Mouse (Mus musculus): ENCODE measurements at regions not wholly inside any gene's neighbourhood (a gene's known extent, or its start where the extent isn't known, plus 50 kb on each side); places are given as distances from the start of the nearest gene placed in this dataset.

GRCm38 (mm10) chr2:46179741-46180140, 1062.5 kb upstream of the Zeb2 start:
- DNase-seq (ENCODE audit: low read depth, low spot score) = no peak

GRCm38 (mm10) chr2:46168488-46168887, 1051.3 kb upstream of the Zeb2 start:
- no peak for DNase-seq (ENCODE audit: low read depth, low spot score)

DNA sequence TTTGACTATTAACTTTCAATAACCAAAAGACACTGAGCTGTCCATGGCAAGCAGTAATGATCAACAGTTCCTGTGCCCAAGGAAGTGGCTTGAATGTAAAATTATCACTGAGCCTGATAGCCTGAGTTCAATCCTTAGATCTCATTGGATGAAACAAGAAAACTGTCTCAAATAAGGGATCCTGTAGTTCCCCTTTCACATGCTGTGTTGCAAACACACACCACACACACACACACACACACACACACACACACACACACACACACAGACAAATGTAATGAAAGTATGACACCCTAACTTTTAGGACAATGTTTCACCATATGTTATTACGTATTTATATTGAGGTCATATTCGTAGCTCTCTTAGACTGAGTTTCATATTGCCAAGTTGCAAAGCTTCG, 1032.7 kb upstream of the Zeb2 start:
- no peak for DNase-seq (ENCODE audit: low read depth, low spot score)

DNA sequence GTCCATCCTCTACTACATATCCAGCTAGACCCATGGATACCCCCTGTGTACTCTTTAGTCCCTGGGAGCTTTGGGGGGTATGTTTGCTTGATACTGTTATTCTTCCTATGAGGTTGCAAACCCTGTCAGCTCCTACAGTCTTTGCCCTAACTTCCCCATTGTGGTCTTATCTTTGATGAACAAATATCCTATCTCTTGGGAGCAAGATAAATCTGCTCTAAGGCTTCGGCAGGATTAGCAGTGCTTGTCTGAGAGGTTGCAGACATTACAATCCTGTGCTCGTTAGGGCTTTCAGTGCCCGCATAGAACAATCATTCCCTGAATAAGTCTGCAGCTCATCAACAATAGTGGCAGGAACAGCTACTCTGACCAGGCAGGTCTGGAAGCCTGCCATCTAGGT, 1002.7 kb upstream of the Zeb2 start:
- no peak for DNase-seq (ENCODE audit: low read depth, low spot score)

DNA sequence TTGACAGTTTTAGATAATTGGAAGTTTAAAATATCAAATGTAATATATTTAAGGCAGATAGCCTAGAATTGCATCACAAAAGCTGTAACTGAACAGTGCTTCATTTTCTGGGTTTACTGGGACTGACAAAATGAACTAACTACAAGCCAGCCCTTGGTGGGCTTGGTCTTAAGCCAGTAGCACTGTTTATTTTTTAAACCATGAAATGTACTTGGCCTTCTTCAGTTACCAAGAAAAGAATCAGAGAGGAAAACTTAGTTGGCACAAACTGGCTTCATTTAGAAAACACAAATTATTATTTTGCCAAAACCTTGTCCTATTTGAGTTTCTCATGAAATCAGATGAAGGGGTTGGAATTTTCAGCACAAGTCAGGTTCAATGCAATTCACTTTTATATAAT, 989.8 kb upstream of the Zeb2 start:
- no peak for DNase-seq (ENCODE audit: low read depth, low spot score)

DNA sequence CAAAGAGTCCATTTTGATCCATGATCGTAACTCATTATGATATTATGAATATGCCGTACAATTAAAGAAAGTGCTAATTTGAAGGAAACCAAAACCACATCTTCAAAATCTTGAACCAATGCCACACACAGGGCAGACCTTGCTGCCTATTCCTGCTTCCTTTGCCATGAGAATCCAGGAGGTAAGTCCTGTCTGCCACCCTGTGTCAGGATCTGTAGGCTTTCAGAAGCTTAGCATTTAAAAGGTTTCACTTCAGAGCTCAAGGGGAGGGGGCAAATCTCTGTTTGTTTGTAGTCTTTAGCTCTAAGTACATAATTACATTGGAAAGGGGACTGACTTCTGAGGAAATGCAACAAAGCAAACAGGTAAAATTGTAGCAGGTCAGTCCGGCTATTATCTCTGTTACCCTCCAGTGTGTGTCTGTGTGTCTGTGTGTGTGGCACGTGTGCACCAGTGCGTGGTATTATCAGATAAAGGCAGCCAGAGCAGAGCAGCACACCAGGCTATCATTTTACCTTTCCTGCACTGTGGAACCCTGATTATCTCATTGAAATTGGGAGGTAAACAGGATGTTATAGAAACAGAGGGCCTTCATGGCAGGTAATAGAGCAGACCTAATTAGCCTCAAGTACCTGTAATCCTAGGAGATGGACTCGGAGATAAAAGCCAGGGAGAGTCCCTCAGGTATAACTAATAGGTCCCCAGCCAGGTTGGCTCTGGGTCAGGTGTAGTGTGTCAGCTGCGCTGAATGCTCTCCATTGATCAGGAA, 948.0 kb upstream of the Zeb2 start:
- DNase-seq (ENCODE audit: low read depth, low spot score) = no peak

DNA sequence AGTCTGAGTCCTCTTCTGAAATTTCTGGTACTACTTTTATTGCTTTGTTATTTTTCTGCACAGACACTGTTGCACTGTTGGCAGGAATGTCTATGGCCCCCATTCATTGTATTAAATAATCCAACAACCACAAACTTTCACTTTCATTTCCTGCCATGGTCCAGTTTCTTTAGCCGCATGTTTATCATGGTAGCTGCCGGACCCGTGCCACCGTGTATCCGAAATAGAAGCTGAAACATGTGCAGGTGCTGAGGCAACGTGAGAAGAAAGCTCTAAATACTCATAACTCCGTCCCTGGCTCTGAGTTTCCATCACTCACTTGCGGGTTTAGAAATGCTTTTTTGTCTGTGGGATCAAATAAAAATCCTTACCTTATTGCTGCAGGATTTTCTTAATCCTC, 938.5 kb upstream of the Zeb2 start:
- no peak for DNase-seq (ENCODE audit: low read depth, low spot score)

- DNase-seq (ENCODE audit: low read depth, low spot score) = no peak
These were observed 937.7 kb upstream of the Zeb2 start for GRCm38 (mm10) chr2:46054902-46055301.

- DNase-seq (ENCODE audit: low read depth, low spot score) = no peak
These were observed 904.7 kb upstream of the Zeb2 start for GRCm38 (mm10) chr2:46021854-46022253.

GRCm38 (mm10) chr2:46013771-46014269, 896.6 kb upstream of the Zeb2 start:
- DNase-seq (ENCODE audit: low read depth, low spot score) = no peak

DNA sequence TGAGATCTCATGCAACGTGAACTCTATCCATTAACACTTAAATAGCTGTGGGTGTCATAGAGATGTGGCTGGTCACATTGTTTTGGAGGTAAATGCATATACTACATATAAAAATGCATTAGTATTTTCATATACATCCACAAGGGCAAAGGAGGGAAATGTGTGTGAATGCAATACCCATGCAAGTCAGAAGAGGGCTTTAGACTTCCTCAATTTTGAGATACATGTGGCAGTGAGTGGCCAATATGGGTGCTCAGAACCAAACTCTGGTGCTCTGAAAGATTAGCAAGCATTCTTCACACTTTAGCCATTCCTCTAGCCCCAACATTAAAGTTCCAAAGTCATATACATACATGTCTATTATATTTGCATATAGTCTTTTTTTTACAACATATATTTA, 895.5 kb upstream of the Zeb2 start:
- no peak for DNase-seq (ENCODE audit: low read depth, low spot score)

DNA sequence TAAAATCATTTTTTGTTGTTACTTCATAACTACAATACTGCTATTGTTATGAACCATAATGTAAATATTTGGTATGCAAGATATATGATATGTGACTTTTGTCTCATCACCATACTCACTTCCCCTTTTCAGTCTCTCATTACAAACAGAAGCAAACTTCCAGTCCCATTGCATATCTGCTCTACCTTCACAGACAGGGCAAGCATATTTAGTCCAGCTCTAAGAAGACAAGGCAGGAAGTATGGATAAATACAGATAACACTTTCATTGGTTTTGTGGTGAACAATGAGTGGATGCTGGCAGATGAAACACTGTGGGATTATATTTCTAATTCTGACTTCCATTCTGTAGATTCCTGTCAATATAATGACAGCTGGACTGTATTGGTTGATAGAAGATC, 858.0 kb upstream of the Zeb2 start:
- DNase-seq (ENCODE audit: low read depth, low spot score) = no peak

- no peak for DNase-seq (ENCODE audit: low read depth, low spot score)
These were observed 851.4 kb upstream of the Zeb2 start for GRCm38 (mm10) chr2:45968635-45969034.

DNA sequence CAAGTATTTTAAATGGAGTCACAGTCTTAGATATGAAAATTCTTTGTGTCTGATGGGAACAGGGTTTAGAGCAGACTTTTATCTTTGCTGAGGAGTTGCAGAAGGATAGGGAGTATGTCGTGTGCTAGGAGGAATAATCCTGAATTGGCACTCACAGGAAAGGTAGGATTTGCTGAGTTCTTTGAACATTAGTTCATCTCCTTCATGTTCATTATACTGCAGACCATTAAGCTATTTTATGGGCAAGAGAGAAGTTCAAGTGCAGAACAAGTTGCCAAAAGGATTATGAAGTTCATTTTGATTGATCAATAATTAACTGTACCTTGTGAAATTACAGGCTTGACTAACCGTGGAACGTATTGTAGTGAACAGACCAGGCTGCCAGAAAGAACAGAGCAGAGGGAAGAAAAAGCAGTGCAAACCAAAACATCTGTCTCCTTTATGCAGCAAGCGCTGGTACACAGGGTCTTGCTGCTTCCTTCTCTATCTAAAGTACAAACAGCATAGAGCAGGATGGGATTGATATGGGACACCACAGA, 839.7 kb upstream of the Zeb2 start:
- no peak for DNase-seq (ENCODE audit: low read depth, low spot score)

- DNase-seq (ENCODE audit: low read depth, low spot score) = no peak
These were observed 831.6 kb upstream of the Zeb2 start for GRCm38 (mm10) chr2:45948758-45949157.

GRCm38 (mm10) chr2:45925791-45926480, 808.7 kb upstream of the Zeb2 start:
- no peak for DNase-seq (ENCODE audit: low read depth, low spot score)

- DNase-seq (ENCODE audit: low read depth, low spot score) = peak; percentile 52
These were observed 791.7 kb upstream of the Zeb2 start for GRCm38 (mm10) chr2:45908871-45909270.

GRCm38 (mm10) chr2:45904623-45905235, 787.5 kb upstream of the Zeb2 start:
- DNase-seq (ENCODE audit: low read depth, low spot score) = peak; percentile 7

DNA sequence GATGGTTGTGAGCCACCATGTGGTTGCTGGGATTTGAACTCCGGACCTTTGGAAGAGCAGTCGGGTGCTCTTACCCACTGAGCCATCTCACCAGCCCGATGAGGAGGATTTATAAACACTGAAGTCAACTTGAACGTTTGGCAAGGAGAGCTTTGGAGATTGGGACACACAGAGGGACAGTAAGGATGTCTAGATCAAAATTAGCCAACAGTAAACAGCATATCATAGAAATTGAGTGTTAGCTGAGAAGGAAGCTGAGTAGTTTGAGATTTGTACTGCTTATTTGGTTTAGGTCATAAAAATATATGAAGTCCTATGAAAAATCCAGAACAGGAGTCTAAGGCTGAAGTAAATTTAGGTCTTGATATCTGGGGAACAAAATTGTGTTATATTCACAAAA, 786.9 kb upstream of the Zeb2 start:
- DNase-seq (ENCODE audit: low read depth, low spot score) = no peak

- DNase-seq (ENCODE audit: low read depth, low spot score) = no peak
These were observed 786.2 kb upstream of the Zeb2 start for GRCm38 (mm10) chr2:45903350-45903749.

- no peak for DNase-seq (ENCODE audit: low read depth, low spot score)
These were observed 784.7 kb upstream of the Zeb2 start for GRCm38 (mm10) chr2:45901892-45902291.

DNA sequence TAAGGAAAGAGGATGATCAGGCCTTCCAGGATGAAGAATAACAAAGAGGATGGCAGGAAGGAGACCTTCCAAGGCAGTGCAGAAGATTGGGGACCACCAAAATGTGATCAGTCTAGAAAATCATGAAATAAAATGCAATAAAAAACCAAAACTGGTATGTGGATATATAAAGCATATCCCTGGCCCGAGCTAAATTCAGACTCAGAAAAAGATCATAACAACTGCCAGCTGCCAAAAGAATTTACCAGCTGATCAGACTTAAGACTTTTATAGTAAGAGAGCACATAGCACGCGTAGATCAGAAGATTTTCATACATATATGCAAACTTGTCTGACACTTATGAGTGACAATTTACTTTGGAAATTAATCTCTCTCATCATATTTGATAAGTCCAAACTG, 767.5 kb upstream of the Zeb2 start:
- DNase-seq (ENCODE audit: low read depth, low spot score) = no peak
